Mouse (Mus musculus) layer of hippocampus, adult 11-12 months (tissue): ENCODE data around the gene Kyat3.
A peak's percentile ranks its signal among the peaks of the same experiment; 100 is the strongest.
"Not testable (repeated sequence)": the region's sequence is repeated elsewhere in the genome, so short reads cannot be mapped to it uniquely, and the experiment has no call there.

ENCODE experiments used
- DNase-seq: peaks from one replicate; pipeline ENCODE4 v3.0.0; 2022; ENCODE audit warnings: low spot score

Gene Kyat3

GRCm38 (mm10) chr3:142700442-142701322 lies at the start of gene Kyat3:
TSS of gene Kyat3 (plus strand) at chr3:142701051.
- peak; percentile 94 for DNase-seq

- no peak for DNase-seq
These were observed 36.1 kb upstream of the Kyat3 start for GRCm38 (mm10) chr3:142664723-142665122.

- no peak for DNase-seq
These were observed 26.2 kb upstream of the Kyat3 start for GRCm38 (mm10) chr3:142674607-142675006.

GRCm38 (mm10) chr3:142687939-142688338 lies 12.9 kb upstream of the Kyat3 start:
- DNase-seq, result no peak

GRCm38 (mm10) chr3:142688353-142688752 lies 12.5 kb upstream of the Kyat3 start:
- no peak for DNase-seq

- no peak for DNase-seq
These were observed 4.3 kb upstream of the Kyat3 start for GRCm38 (mm10) chr3:142696517-142696916.

GRCm38 (mm10) chr3:142701407-142701989 lies 647 bp downstream of the Kyat3 start:
- DNase-seq, result no peak

- no peak for DNase-seq
These were observed 6.0 kb downstream of the Kyat3 start for GRCm38 (mm10) chr3:142706581-142707444.

GRCm38 (mm10) chr3:142708181-142708848 lies 7.5 kb downstream of the Kyat3 start:
- DNase-seq, result not testable (repeated sequence)

GRCm38 (mm10) chr3:142708849-142709419 lies 8.1 kb downstream of the Kyat3 start:
- DNase-seq, result peak; percentile 81

GRCm38 (mm10) chr3:142710360-142711007 lies 9.6 kb downstream of the Kyat3 start:
- DNase-seq, result peak; percentile 35

GRCm38 (mm10) chr3:142711372-142711771 lies 10.5 kb downstream of the Kyat3 start:
- no peak for DNase-seq

- not testable (repeated sequence) for DNase-seq
These were observed 11.7 kb downstream of the Kyat3 start for GRCm38 (mm10) chr3:142712401-142713040.

GRCm38 (mm10) chr3:142725481-142725880 lies 24.6 kb downstream of the Kyat3 start:
- no peak for DNase-seq

- DNase-seq, result no peak
These were observed 25.3 kb downstream of the Kyat3 start for GRCm38 (mm10) chr3:142725969-142726672.

GRCm38 (mm10) chr3:142734291-142734690 lies 33.4 kb downstream of the Kyat3 start:
- DNase-seq, result no peak

- no peak for DNase-seq
These were observed 40.0 kb downstream of the Kyat3 start for GRCm38 (mm10) chr3:142740896-142741295.

GRCm38 (mm10) chr3:142743973-142744898 lies 43.4 kb downstream of the Kyat3 start:
- DNase-seq, result no peak

- DNase-seq, result no peak
These were observed 44.2 kb downstream of the Kyat3 start for GRCm38 (mm10) chr3:142745076-142745475.
